Mouse (Mus musculus): ENCODE results near the gene Ifne. TPM values are rescaled to one million over a fixed set of nuclear protein-coding genes. Genes with fewer than 3 reads are reported as not detected.

Gene Ifne
- not detected in 2 replicates for polyA plus RNA-seq (2015; fragmentation: Nextera tagmentation; extraction: Ambion mirVana)

DNA sequence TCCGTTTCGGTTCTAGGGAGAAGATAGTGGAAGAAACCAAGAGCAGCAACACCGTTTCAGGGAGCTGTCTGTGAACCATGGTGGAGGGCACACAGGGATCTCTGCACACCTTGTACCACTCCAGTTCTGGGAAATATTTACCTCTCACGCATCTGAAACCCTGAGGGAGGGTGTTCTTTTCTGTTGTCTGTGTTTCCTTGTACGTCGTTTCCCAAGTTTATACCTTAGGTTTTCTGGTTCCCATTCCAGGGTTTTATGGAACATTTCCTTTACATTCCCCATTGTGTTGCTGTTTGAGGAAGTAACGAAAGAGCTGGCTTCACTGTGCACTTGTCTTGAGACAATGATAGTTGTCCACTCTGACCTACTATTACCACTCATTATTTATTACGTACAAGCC, at the start of gene Ifne:
Ifne (minus strand) TSS at position 101 of the 400 bp plus-strand sequence.
- H3K9me3 ChIP-seq (ENCODE audit: control insufficient read depth, low read length), result no peaks in the 10 kb centered on the region
- no peaks in the 10 kb centered on the region for H3K27me3 ChIP-seq (ENCODE audit: control insufficient read depth, insufficient read depth, low read depth, low read length)
- H3K27ac ChIP-seq (ENCODE audit: low read length), result no peak within 1 kb of the TSS
- H3K36me3 ChIP-seq (ENCODE audit: control insufficient read depth, insufficient read depth, low read length), result no peaks in the 10 kb centered on the region
- H3K9ac ChIP-seq (ENCODE audit: low read length), result no peak within 1 kb of the TSS
- WGBS, result 82% methylated on average over 8 of the region's 8 CpGs
- H3K4me3 ChIP-seq (ENCODE audit: low read length), result no peak within 1 kb of the TSS
- no peak for ATAC-seq (ENCODE audit: low read depth)
- no peak within 1 kb of the TSS for H3K4me2 ChIP-seq (ENCODE audit: low read depth, low read length)
- H3K4me1 ChIP-seq (replicated peaks; ENCODE audit: control insufficient read depth, insufficient read depth, low read length), result no peaks in the 10 kb centered on the region

DNA sequence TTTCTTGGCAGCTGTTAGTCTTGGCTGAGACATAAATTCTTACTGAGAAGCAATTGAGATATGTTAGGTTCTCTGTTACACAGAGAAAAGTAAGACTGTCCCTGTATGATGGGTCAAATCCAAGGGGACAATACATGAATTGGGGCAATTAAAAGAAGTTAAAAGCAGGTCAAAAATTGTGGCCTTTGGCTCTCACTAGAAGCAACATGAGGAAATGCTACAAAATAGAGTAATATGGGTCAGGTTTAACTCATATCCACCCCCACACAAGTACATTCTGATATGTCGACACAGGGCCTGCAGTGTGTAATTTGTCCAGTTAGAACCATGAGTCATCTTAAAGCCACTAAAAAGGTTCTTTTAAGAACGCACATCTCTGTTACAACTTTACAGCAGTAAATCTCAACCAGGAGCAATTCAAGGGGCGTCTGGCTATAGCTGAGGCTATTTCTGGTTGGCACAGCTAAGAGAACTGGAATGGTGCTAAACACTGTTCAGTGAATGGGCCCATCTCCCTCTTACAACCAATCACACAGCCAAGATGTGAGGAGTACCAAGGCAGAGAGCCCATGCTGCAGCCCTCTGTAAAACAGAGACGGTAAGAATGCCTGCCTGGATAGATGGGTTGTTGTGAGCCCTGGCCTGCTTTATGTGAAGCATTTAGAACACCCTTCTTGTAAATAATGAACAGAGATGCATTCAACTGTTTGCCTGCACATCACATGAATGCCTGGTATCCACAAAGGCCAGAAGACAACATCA, 48.5 kb upstream of the Ifne start:
- Histone ChIP-seq H3K27me3 (ENCODE audit: control insufficient read depth, insufficient read depth, low read depth, low read length) (no peaks in the 10 kb centered on the region), H3K9ac (ENCODE audit: low read length) (no peak overlapping the region), H3K9me3 (ENCODE audit: control insufficient read depth, low read length) (no peaks in the 10 kb centered on the region; the same call in 1 of the 2 replicates), H3K4me1 (replicated peaks; ENCODE audit: control insufficient read depth, insufficient read depth, low read length) (peaks cover 3% of the 10 kb centered on the region), H3K36me3 (ENCODE audit: control insufficient read depth, insufficient read depth, low read length) (peaks cover 3% of the 10 kb centered on the region; the same call in 1 of the 2 replicates), H3K4me2 (ENCODE audit: low read depth, low read length) (no peak overlapping the region), H3K4me3 (ENCODE audit: low read length) (no peak overlapping the region), H3K27ac (ENCODE audit: low read length) (peak overlapping the region; percentile 7; the same call in 1 of the 2 replicates)
- 59% methylated on average over 4 of the region's 4 CpGs for WGBS
- ATAC-seq (ENCODE audit: low read depth), result no peak

DNA sequence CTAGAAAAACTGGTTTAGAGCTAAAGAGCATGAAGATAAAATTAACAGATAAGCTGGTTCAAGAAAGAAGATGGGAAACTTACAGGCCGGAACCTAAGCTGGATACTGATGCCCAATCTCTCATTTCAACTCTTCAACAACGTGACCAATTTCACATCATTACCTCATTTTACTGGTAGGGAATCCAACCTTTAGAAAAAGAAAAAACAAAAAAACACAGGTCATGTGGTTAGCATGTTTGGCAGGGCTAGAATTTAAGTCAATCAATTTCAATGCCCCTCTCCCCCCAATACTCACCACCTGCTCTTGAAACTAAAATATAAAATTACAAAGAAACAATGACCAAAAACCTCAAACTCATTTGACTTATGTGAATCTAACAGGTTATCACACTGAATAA, 47.8 kb upstream of the Ifne start:
- Histone ChIP-seq H3K4me1 (replicated peaks; ENCODE audit: control insufficient read depth, insufficient read depth, low read length) (peaks cover 3% of the 10 kb centered on the region), H3K9me3 (ENCODE audit: control insufficient read depth, low read length) (no peaks in the 10 kb centered on the region; the same call in 1 of the 2 replicates), H3K27me3 (ENCODE audit: control insufficient read depth, insufficient read depth, low read depth, low read length) (no peaks in the 10 kb centered on the region), H3K9ac (ENCODE audit: low read length) (no peak overlapping the region), H3K27ac (ENCODE audit: low read length) (no peak overlapping the region; the same call in 1 of the 2 replicates), H3K36me3 (ENCODE audit: control insufficient read depth, insufficient read depth, low read length) (peaks cover 3% of the 10 kb centered on the region; the same call in 1 of the 2 replicates), H3K4me2 (ENCODE audit: low read depth, low read length) (no peak overlapping the region), H3K4me3 (ENCODE audit: low read length) (no peak overlapping the region)
- WGBS, result 90% methylated on average over 2 of the region's 2 CpGs
- ATAC-seq (ENCODE audit: low read depth), result no peak

DNA sequence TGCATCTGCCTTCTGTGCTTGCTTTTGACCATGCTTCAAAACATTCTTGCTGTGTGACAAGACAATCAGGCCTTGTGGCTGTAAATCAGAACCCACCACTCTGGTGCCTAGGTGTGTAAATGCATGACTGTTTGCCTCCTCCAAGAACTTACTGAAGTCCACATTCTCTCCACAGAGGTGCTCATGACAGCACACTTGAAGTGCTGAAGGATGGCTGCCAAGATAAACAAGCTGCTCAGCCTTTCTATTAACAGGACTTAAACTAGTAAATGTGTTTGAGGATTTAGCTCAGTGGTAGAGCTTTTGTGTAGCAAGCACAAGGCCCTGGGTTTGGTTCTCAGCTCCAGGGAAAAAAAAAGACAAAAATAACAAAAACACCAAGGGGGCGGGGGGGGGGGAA, 46.6 kb upstream of the Ifne start:
- H3K9me3 ChIP-seq (ENCODE audit: control insufficient read depth, low read length), result no peaks in the 10 kb centered on the region; the same call in 1 of the 2 replicates
- no peak overlapping the region for H3K9ac ChIP-seq (ENCODE audit: low read length)
- H3K4me2 ChIP-seq (ENCODE audit: low read depth, low read length), result no peak overlapping the region
- ATAC-seq (ENCODE audit: low read depth), result peak; percentile 47; the same call in 1 of the 2 replicates
- H3K4me3 ChIP-seq (ENCODE audit: low read length), result no peak overlapping the region
- H3K36me3 ChIP-seq (ENCODE audit: control insufficient read depth, insufficient read depth, low read length), result peaks cover 3% of the 10 kb centered on the region; the same call in 1 of the 2 replicates
- peaks cover 3% of the 10 kb centered on the region for H3K4me1 ChIP-seq (replicated peaks; ENCODE audit: control insufficient read depth, insufficient read depth, low read length)
- H3K27ac ChIP-seq (ENCODE audit: low read length), result peak overlapping the region; percentile 65
- WGBS, result 75% methylated on average over 1 of the region's 1 CpGs
- no peaks in the 10 kb centered on the region for H3K27me3 ChIP-seq (ENCODE audit: control insufficient read depth, insufficient read depth, low read depth, low read length)

DNA sequence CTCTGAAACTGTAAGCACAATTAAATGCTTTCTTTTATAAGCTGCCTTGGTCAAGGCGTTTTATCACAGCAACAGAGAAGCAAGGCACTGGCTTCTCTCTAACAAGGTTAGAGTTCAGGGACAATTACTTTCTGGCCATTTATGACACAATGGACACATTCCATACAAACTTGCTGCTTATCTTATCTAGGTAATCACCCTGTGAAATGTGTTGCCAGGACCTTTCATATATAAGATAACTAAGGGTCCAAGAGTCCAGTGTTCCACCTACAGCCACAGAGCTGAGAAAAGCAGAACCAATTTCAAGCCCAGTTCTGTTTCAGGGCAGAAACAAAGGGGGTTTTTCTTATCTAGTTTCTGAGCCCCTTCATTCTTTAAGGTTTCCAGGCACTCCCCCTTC, 46.1 kb upstream of the Ifne start:
- 84% methylated on average over 1 of the region's 1 CpGs for WGBS
- ATAC-seq (ENCODE audit: low read depth), result no peak
- peak overlapping the region; percentile 65 for H3K27ac ChIP-seq (ENCODE audit: low read length)

DNA sequence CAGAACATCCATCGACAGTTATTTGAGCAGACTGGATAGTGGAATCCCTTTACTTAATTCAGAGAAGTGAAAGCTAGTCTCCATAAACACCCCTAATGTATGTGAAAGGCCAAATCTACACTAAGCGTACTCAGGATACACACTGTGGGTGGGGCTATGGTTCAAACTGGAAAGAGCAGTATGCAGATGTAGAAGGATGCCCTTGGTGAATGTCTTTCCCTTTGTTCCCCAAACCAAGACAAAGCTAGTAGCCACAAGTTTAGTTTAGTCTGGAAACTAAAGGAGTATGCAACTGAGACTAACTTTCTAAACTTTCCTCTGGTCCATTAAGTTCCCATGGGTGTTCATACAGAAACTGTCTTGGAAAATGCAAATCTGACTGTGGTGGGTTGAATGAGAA, 45.5 kb upstream of the Ifne start:
- Histone ChIP-seq H3K4me1 (replicated peaks; ENCODE audit: control insufficient read depth, insufficient read depth, low read length) (peaks cover 3% of the 10 kb centered on the region), H3K27me3 (ENCODE audit: control insufficient read depth, insufficient read depth, low read depth, low read length) (no peaks in the 10 kb centered on the region), H3K9me3 (ENCODE audit: control insufficient read depth, low read length) (no peaks in the 10 kb centered on the region; the same call in 1 of the 2 replicates), H3K27ac (ENCODE audit: low read length) (no peak overlapping the region), H3K36me3 (ENCODE audit: control insufficient read depth, insufficient read depth, low read length) (peaks cover 3% of the 10 kb centered on the region; the same call in 1 of the 2 replicates), H3K4me3 (ENCODE audit: low read length) (no peak overlapping the region), H3K4me2 (ENCODE audit: low read depth, low read length) (no peak overlapping the region), H3K9ac (ENCODE audit: low read length) (no peak overlapping the region)
- WGBS, result 90% methylated on average over 2 of the region's 2 CpGs
- no peak for ATAC-seq (ENCODE audit: low read depth)

More for the DNA sequence above, 46.1 kb upstream of the Ifne start:
- Histone ChIP-seq H3K36me3 (ENCODE audit: control insufficient read depth, insufficient read depth, low read length) (peaks cover 3% of the 10 kb centered on the region; the same call in 1 of the 2 replicates), H3K4me1 (replicated peaks; ENCODE audit: control insufficient read depth, insufficient read depth, low read length) (peaks cover 3% of the 10 kb centered on the region), H3K4me2 (ENCODE audit: low read depth, low read length) (no peak overlapping the region), H3K9me3 (ENCODE audit: control insufficient read depth, low read length) (no peaks in the 10 kb centered on the region; the same call in 1 of the 2 replicates), H3K27me3 (ENCODE audit: control insufficient read depth, insufficient read depth, low read depth, low read length) (no peaks in the 10 kb centered on the region), H3K9ac (ENCODE audit: low read length) (no peak overlapping the region), H3K4me3 (ENCODE audit: low read length) (no peak overlapping the region)

DNA sequence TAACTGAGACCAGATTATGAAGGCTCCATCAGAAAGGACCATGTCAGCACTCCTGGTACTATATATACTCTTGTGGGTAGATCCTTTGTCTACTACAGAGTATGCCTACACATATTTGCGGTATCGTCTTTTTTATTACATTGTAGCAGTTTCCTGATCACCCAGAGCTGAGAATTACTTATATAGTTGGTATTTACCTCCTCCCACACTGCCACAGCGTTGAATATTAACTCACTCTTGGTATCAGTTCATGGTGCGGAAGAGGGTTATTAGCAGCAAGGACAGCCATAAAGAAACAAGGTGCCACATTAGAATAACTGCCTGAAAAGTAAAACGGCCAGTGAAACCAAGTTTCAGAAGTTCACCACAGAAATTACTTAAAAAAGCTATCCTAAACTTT, 41.3 kb upstream of the Ifne start:
- WGBS, result 85% methylated on average over 5 of the region's 5 CpGs
- Histone ChIP-seq H3K4me2 (ENCODE audit: low read depth, low read length) (no peak overlapping the region), H3K27ac (ENCODE audit: low read length) (no peak overlapping the region), H3K27me3 (ENCODE audit: control insufficient read depth, insufficient read depth, low read depth, low read length) (no peaks in the 10 kb centered on the region), H3K4me3 (ENCODE audit: low read length) (no peak overlapping the region), H3K9me3 (ENCODE audit: control insufficient read depth, low read length) (no peaks in the 10 kb centered on the region; the same call in 1 of the 2 replicates), H3K9ac (ENCODE audit: low read length) (no peak overlapping the region), H3K36me3 (ENCODE audit: control insufficient read depth, insufficient read depth, low read length) (peaks cover 3% of the 10 kb centered on the region; the same call in 1 of the 2 replicates), H3K4me1 (replicated peaks; ENCODE audit: control insufficient read depth, insufficient read depth, low read length) (peaks cover under 1% of the 10 kb centered on the region)
- no peak for ATAC-seq (ENCODE audit: low read depth)

DNA sequence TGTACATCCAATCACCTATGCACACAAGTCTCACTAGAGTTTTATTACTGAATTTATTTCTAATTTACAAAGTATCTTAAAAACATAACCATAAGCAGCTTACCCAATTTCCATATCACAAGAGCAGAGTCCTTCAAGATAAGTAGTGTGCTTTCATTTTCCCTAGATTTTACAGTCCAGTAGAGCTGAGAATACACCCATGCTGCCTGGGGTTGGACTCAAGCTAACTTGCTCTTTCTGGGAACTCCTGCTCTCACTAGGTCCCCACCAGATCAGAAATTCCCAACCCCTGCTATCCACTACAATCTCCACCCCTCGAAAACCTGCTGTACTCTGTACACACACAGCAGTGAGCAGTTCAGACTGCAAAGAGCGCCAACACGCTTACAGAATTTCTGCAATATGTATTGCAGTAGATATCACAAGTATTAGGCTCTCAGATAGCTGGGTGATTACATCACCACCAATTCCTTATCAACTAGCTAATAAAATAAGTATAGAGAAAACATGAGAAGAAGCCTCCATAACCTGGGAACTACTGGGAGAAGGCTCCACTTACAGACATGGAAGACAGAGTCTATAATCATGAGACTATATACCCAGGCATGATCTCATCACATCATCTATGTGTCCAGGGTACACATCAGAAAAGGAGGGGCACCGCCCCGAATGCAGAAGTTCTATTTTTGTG, 37.9 kb upstream of the Ifne start:
- Histone ChIP-seq H3K4me2 (ENCODE audit: low read depth, low read length) (no peak overlapping the region), H3K9ac (ENCODE audit: low read length) (no peak overlapping the region), H3K4me3 (ENCODE audit: low read length) (no peak overlapping the region), H3K27ac (ENCODE audit: low read length) (no peak overlapping the region), H3K9me3 (ENCODE audit: control insufficient read depth, low read length) (no peaks in the 10 kb centered on the region), H3K27me3 (ENCODE audit: control insufficient read depth, insufficient read depth, low read depth, low read length) (no peaks in the 10 kb centered on the region), H3K36me3 (ENCODE audit: control insufficient read depth, insufficient read depth, low read length) (no peaks in the 10 kb centered on the region), H3K4me1 (replicated peaks; ENCODE audit: control insufficient read depth, insufficient read depth, low read length) (no peaks in the 10 kb centered on the region)
- ATAC-seq (ENCODE audit: low read depth), result no peak
- WGBS, result 72% methylated on average over 5 of the region's 5 CpGs

DNA sequence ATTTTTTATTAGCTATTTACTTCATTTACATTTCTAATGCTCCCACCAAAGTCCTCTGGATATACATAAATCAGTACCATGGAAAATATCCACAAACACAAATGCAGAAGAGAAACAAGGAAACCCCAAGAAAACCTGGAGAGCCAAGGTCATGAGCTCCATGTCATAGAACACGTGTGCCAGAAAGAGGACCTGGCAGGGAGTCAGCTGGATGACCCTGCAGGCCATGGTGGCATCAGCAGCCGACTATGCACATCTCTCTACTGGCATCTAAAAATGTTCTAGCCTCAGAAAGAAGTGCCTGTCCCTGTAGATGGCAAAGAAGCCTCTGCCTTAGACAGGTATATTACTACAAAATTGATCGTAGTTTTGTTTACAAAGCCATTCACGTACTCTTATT, 36.3 kb upstream of the Ifne start:
- ATAC-seq (ENCODE audit: low read depth), result no peak
- H3K4me2 ChIP-seq (ENCODE audit: low read depth, low read length), result no peak overlapping the region
- H3K9ac ChIP-seq (ENCODE audit: low read length), result no peak overlapping the region
- H3K4me3 ChIP-seq (ENCODE audit: low read length), result no peak overlapping the region
- H3K4me1 ChIP-seq (replicated peaks; ENCODE audit: control insufficient read depth, insufficient read depth, low read length), result no peaks in the 10 kb centered on the region
- H3K36me3 ChIP-seq (ENCODE audit: control insufficient read depth, insufficient read depth, low read length), result no peaks in the 10 kb centered on the region
- H3K9me3 ChIP-seq (ENCODE audit: control insufficient read depth, low read length), result no peaks in the 10 kb centered on the region
- H3K27ac ChIP-seq (ENCODE audit: low read length), result no peak overlapping the region
- 70% methylated on average over 4 of the region's 4 CpGs for WGBS
- no peaks in the 10 kb centered on the region for H3K27me3 ChIP-seq (ENCODE audit: control insufficient read depth, insufficient read depth, low read depth, low read length)

Measured in lung, embryonic 16.5 days (tissue).